Mouse (Mus musculus) thymus, postnatal 36 days (tissue): ENCODE measurements around the gene Ssna1.

Source experiments
- DNase-seq, 2 experiments: peaks; one replicate each; pipeline ENCODE4 v3.0.0; 2022; ENCODE audit warnings: mixed read lengths in 2 of 2

The Ssna1 gene

GRCm38 (mm10) chr2:25271827-25272511 is at the start of gene Ssna1, which contains the start of gene Anapc2:
Ssna1 (minus strand) TSS chr2:25272438.
Anapc2 (plus strand) TSS chr2:25272478.
- peak; percentile 96 for DNase-seq

GRCm38 (mm10) chr2:25320084-25320483 is 47.8 kb upstream of the Ssna1 start:
- DNase-seq = no peak

DNA sequence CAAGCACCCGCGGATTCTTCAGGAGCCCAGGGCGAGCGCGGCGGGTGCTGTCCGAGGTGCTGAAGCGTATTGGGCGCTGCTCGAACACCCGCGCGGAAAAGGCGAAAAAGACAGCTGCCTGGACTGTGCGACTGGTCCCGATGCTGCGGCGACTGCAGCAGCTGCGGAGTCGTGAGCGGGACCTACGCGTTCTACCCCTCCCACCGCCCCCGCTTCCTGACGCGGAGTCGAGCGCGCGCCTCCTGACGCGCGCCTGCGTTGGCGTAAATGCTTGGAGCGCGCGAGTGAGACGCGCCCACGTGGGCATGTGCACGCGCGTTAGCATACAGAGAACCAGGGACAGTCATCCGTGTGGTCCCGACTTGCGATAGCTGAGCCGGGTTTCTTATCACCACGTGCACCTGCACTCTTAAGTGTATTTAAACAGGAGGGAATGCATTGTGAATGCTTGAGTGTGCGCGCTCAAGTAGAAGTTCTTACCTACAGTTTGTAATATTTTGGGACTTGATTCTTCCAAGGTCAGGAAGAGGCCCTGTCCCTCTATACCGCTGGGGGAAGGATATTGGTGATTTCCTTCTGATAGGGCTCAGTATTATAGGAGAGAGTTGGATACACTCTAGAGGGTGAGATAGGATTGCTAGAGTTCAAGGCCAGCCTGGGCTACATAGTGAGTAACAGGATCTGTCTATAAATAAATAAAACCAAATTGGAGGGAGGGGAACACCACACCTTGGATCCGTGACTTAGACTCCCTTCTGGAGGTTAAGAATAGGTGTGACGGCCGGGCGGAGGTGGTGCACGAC is 46.9 kb upstream of the Ssna1 start, which contains the start of gene Grin1:
Gene Grin1 (minus strand): TSS at position 217 of the 803 bp plus-strand sequence.
- DNase-seq = peak; percentile 66

GRCm38 (mm10) chr2:25318119-25318966 is 46.1 kb upstream of the Ssna1 start:
- no peak for DNase-seq

DNA sequence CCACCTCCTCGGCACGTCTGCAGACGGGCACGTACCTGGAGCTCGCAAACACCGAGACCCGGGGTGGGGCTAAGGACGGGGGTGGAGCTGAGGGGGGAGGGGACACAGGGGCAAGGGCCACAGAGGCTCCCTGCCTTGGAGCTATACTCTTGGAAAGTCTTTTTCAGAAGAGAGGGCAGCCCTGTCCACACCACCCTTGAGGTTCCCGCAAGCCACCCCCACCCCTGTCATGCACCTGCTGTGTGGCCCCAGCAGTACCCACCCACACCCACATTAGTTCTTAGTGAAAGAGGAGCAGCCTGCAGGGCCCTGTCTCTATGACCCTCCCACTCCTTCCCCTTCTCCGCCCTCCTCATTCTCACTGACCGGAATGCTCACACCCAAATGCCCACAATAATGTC is 39.3 kb upstream of the Ssna1 start:
- DNase-seq = no peak

DNA sequence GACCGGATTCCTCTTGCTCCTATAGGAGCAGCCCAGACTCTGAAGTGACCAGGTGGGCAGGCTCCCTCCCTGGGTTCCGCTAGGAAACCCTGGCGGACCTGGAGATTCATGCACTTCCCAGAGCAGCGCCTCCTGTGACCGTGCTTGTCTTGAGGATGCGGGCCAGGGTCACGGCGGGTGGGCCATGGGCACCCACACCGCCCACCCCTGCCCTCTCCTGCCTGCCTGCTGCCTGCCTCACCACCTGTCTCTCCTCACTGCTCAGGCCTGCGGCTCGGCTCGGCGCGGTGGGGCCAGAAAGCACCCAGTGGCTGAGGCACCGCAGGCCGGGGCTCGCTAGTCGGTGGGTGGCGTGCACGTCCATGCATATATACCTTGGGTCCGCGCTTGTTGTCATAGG is 38.7 kb upstream of the Ssna1 start:
- DNase-seq = no peak

DNA sequence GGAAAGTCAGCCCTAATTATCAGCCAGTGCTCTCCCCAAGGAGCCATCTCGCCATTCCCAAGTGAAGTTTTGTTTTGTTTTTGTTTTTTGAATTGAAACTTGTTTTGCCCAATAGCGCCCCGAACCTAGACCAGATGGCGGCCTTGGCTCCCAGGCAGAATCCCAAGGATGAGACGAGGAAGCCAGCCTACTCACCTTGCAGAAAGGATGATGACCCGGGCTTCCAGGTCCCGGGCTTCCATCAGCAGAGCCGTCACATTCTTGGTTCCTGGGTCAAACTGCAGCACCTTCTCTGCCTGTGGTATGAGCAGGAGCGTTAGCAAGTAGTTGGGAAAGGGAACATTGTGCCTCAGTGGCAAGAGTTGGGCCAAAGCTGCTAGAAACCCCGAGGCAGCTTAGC is 37.9 kb upstream of the Ssna1 start:
- no peak for DNase-seq

DNA sequence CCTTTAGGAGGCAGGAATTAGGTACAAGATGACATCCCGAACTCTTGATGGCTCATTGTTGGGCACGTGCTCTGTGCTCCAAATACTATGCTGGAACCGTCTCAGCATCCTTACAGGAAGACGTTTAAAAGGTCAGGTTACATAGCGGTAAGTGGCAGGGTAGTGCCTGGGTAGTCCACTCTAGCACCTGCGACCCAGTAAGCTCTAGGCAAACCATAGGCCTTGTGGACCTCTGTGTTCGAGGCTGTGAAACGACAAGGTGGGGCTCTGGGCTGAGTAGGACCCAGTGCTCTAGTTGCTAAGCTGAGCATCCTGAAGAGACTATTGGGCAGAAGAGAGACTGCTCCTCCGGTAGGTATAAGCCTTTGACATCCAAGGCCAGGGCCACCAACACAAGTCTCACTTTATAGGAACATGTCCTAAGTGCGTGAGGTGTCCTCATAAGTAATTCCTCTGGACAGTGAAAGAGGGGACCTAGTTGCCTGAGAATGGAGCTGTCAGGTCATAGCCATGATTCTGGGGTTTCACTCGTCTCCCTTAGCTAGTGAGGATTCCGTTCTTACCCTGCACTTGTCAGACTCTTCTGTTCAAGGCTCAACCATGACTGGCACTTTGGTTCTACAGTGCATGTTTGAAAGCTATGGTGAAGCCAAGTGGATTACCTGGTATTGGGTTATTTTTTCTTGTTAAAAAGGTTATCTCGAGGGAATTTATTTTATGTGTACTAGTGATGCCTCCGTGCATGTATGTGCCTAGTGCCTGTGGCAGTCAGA is 33.5 kb upstream of the Ssna1 start:
- DNase-seq = no peak

DNA sequence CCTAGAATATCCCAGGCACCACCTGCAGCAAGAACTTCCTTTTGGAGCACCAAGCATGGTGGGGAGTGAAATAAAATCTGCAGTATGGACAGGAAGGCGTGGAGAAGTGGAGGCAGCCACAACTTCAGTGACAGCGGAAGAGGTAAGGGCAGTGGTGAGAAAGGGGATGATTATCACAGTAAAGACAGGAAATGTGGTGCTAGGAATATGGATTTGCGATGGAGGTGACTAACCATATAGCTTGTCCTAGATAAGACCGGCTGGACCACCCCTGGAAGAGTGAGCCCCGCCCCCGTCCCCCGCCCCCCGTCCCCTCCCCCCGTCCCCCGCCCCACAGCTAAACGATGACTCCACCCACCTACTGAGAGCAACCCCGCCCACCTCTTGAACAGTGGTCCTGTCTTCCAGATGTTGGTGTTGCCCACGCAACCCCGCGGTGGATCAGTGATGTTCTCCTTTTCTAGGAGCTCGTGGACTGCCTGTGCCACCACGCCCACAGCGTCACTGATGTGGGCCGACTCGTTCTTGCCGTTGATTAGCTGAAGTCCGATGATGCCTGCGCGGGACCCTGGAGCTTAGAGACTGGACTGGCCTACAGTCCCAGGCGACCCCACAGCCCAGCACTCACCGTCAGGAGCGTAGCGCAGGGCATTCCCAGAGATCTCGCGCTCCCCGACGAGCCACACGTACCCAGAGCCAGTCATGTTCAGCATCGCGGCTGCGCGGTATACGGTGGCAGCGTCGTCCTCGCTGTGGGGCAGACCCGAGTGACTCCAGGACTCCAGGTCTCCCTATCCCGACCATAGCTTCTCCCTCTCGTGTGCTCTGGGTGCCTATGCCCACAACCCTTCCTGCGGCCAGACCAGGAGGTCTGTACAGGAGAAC is 32.7 kb upstream of the Ssna1 start:
- DNase-seq = no peak

DNA sequence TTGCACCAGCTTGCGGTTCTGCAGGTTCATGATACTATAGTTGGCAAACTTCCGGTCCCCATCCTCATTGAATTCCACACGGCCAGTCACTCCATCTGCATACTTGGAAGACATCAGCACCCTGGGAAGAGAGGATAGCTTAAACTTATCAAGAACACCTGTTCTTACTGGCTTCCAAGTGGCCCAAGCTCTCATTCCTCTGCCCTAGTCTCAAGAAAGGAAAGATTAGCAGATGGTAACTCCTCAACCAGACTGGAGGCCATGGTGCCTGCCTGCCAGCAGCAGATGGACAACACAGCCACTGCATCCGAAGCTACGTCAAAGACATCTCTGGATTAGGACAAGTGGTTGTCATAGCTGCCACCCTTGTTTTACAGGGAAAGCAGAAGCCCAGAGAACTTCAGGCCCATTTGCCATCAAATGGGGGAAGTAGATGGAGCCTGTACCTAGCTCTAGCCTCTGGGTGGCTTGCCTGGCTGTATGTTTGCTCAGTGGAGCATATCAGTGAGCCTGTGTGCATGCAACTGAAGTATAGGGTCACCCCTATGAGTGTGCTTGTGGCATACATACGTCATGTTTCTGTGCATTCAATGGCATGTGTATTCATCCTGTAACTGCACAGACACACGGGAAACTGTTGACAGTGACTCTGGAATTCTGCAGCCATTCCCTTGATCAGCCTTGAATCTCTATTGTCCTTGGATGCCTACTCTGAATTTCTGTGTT is 31.9 kb upstream of the Ssna1 start:
- no peak for DNase-seq

- DNase-seq = no peak
Observed at GRCm38 (mm10) chr2:25303452-25303851, 31.2 kb upstream of the Ssna1 start.

DNA sequence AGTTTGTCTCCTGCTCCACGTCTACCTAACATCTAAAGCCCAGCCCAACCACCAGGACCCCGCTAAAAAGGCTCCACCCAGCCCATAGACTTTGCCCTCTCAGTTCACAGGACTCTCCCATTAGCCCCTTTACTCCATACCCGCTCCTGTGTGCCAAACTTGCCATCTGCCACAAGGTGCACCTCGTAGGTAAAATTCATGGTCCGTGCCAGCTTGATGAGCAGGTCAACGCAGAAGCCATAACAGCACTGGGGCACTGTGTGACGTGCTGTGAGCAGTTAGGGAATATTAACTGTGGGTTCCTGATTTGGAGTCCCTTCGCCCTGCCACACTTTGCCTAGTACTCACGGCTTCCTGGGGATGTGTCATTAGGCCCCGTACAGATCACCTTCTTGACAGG is 25.8 kb upstream of the Ssna1 start:
- no peak for DNase-seq

DNA sequence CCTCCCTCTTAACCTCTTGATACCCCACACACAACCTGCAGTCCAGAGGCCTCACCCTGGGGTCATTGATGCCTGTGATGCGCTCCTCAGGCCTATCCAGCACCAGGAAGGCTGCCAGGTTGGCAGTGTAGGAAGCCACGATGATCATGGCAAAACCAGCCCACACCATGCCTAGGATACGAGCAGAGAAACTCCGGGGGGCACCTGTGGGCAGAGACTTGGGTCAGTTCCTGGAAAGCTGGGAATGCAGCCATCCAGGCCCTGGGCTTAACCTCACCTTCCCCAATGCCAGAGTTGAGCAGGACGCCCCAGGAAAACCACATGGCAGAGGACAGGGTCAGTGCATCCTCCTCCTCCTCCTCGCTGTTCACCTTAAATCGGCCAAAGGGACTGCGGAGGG is 24.9 kb upstream of the Ssna1 start:
- no peak for DNase-seq

DNA sequence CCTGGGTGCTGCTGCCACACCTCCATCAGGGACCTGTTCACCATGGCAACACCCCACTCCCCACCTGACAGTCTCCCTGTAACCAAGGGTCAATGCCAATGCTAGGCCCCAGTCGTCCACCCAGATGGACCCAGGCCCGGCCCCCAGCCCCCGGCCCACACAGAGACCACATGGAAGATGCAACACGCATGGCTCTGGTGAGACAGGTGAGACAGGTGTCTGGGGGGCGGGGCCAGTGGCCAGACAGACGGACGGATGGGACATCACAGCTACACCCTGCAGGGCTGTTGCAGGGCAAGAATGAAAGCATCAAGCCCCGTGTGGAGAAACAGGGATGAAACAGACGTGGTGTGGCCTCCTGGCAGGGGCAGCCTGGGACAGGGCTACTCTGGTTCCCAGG is 21.5 kb upstream of the Ssna1 start:
- DNase-seq = no peak

DNA sequence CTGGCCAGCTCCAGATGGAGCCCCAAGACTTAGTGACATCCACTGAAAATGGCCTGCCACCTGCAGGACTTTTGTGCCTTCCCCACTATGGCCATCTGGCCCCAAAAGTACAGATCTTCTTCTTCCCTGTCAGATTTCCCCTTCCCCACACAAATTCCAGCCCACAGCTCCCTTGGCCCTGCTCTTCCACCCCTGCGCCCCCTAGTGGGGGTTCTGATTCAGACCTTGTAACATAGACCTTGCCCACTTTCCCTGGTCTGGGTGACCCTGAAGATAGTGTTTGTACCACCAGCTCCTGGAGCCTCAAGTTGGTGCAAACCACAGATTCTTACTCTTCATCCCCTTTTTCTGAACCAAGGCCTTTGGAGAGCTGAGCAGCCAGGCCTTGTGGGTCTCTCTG is 20.6 kb upstream of the Ssna1 start:
- DNase-seq = peak; percentile 59 to 69

DNA sequence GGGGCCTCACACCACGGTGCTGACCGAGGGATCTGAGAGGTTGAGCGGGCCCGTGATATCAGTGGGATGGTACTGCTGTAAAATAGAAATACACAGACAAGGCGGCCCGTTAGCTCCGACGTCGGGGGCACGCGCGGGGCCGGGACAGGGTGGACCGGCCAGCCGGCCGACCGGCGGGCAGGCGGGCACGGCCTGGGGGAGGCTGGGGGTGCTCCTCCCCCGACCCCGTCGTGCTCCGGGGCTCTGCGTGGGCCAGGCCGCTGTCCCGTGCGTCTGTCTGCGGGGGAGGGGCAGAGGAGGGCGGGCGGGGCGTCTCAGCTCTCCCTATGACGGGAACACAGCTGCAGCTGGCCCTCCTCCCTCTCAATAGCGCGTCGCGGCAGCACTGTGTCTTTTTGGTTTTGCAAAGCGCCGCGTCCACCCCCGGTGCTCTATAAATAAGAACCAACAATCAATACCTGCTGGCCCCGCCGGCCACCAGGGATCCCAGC is 19.9 kb upstream of the Ssna1 start:
- DNase-seq = no peak

DNA sequence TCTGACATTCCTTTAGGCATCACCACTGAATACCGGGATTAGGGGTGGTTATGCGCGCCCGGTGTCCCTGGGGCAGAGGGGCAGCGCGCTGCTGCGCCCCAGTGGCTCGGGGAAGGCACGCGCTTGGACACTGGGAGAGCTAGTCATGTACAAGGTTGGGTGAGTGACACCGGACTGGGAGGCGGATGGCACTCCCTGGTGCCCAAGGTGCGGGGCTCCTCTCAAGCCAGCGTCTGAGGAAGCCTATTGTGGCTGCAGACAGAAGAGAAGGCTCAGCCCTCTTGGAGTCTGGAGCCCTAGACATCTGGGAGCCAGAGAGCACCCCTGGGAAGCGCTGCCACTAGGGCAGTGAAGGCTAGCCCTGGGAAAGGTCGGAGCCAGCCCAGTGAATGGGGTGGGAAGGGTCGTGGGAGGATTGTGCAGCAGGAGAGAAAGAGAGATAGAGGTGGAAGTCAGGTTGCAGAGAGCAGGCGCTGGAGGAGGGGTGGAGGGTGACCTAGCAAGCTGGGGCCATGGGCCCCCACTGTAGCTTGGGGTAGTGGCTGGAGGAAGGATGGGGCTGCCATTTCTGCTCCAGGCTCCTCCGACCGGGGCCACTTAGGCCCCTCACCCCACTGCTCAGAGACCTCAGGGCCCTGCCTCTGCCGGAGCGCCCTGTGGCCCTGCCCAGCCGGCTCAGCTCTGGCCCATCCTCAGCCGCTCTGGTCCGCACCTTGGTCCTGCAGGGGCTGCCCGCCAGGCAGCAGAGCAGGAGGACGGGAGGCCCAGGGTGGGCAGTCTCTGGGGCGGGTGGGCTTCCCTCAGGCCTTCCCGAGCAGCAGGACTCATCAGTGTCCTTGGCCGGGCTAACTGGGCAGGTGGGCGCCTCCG is 19.2 kb upstream of the Ssna1 start:
- no peak for DNase-seq

DNA sequence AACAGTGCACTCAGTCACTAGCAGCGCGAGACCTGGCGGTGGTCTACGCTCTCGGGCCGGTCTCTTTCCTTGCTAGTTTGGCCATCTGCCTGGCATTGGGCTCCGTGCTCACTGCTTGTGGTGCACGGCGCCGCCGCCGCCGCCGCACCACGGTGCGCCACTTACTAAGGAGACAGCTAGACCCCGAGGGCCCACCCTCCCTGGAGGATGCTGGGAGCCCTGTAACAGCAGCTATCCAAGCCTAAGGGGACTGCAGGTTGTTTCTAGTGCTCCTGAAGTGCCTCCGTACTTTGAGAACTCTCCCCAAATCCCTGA is 18.5 kb upstream of the Ssna1 start:
- DNase-seq = no peak

DNA sequence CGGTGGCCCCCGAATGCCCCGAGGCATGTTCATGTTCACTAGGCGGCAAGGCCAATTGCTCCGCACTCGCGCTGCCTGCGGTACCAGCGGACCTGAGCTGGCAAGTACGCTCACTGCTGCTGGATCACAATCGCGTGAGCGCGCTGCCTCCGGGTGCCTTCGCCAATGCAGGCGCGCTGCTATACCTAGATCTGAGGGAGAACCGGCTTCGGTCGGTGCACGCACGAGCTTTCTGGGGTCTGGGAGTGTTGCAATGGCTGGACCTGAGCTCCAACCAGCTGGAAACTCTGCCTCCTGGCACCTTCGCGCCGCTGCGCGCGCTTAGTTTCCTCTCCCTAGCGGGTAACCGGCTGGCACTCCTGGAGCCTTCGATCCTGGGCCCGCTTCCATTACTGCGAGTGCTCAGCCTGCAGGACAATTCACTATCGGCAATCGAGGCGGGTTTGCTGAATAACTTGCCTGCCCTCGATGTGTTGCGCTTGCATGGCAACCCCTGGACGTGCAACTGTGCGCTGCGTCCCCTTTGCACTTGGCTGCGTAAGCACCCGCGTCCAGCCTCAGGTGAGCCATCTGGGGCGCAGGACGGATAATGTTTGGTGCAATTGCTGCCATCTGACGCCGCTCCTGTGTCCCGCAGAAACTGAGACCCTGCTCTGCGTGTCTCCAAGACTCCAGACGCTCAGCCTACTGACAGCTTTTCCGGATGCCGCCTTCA is 18.0 kb upstream of the Ssna1 start:
- DNase-seq = no peak
